Mouse (Mus musculus) G1E (cell line): ENCODE data around the gene Socs3. TPM values are rescaled to one million over a fixed set of nuclear protein-coding genes. Genes with fewer than 3 reads are reported as not detected.

ENCODE experiments used
- ATAC-seq: 2 replicates; pipeline ENCODE4 v1.8.0; 2016; ENCODE audit warnings: mild to moderate bottlenecking; ENCODE audit not compliant: insufficient number of reproducible peaks, poor library complexity, low FRiP score, severe bottlenecking; ENCODE audit errors: extremely low read depth
- DNase-seq: peaks from one replicate; pipeline ENCODE4 v3.0.0; 2012; ENCODE audit warnings: low spot score
- H3K27me3 ChIP-seq: 2 replicates; pipeline ENCODE4 v1.6.1; 2012; ENCODE audit warnings: mild to moderate bottlenecking, low read length, inconsistent platforms; ENCODE audit not compliant: insufficient read depth
- H3K36me3 ChIP-seq: replicated peaks from 2 replicates; pipeline ENCODE3; 2012; ENCODE audit warnings: mild to moderate bottlenecking, inconsistent platforms
- H3K4me1 ChIP-seq: 2 replicates; pipeline ENCODE4 v1.6.1; 2012; ENCODE audit warnings: low read depth, low read length, inconsistent platforms, mixed read lengths; ENCODE audit not compliant: insufficient read depth
- H3K4me3 ChIP-seq: 2 replicates; pipeline ENCODE4 v1.5.1; 2012; ENCODE audit warnings: low read depth, mild to moderate bottlenecking, inconsistent platforms, low read length, moderate library complexity, mixed read lengths
- H3K9me3 ChIP-seq: replicated peaks from 2 replicates; pipeline ENCODE4 v1.6.1; 2012; ENCODE audit warnings: inconsistent platforms
- CTCF ChIP-seq: IDR thresholded peaks from 2 replicates; pipeline ENCODE4 v1.5.1; 2012; ENCODE audit warnings: low read depth, low read length, inconsistent platforms, mixed read lengths
- GATA1 ChIP-seq: IDR thresholded peaks from 2 replicates; pipeline ENCODE4 v1.6.1; 2012; ENCODE audit warnings: borderline replicate concordance, low read length, inconsistent platforms, mixed read lengths
- GATA2 ChIP-seq: IDR thresholded peaks from 2 replicates; pipeline ENCODE4 v1.6.1; 2012; ENCODE audit warnings: low read depth, low read length, inconsistent platforms, borderline replicate concordance
- POLR2AphosphoS5 ChIP-seq: IDR thresholded peaks from 2 replicates; pipeline ENCODE4 v1.6.1; 2012; ENCODE audit warnings: low read depth, low read length, inconsistent platforms; ENCODE audit not compliant: insufficient replicate concordance
- TAL1 ChIP-seq: conservative IDR thresholded peaks from 2 replicates; pipeline ENCODE4 v1.6.1; 2012; ENCODE audit warnings: low read depth, low read length, inconsistent platforms, mixed read lengths
- polyA plus RNA-seq: library from polyadenylated mRNA; stranded (reverse); fragments of >175 nt; gene quantifications from 2 replicates; pipeline ENCODE4 v1.2.3, GENCODE M21; 2012
- total RNA-seq, 2 experiments: library from RNA; stranded (forward) in 1 of 2; stranded (reverse) in 1 of 2; fragments of 200-1000 nt in 1 of 2; fragments of >200 nt in 1 of 2; fragmentation: Nextera tagmentation in 1 of 2; gene quantifications; 2 replicates each; pipeline ENCODE4 v1.2.3; 2014 to 2017

Gene Socs3
- total and polyA plus RNA-seq, 3 experiments = 2.9 to 3.8 TPM; not detected in 1

- Histone ChIP-seq H3K4me1 (peaks cover 81% of the 10 kb centered on the region), H3K4me3 (peak overlapping the region; percentile 13; the same call in 1 of the 2 replicates), H3K36me3 (peaks cover 44% of the 10 kb centered on the region), H3K9me3 (no peaks in the 10 kb centered on the region), H3K27me3 (no peaks in the 10 kb centered on the region)
- TF ChIP-seq TAL1 = no peak
- no peak for TF ChIP-seq GATA2
- no peak for TF ChIP-seq POLR2AphosphoS5
- no peak for TF ChIP-seq CTCF
- TF ChIP-seq GATA1 = no peak
- DNase-seq = no peak
- no peak; the same call in 1 of the 2 replicates for ATAC-seq
Measured at GRCm38 (mm10) chr11:117989926-117990325, 20.1 kb upstream of the Socs3 start.

GRCm38 (mm10) chr11:117989241-117989640 is 19.4 kb upstream of the Socs3 start:
- H3K4me3 ChIP-seq = peak overlapping the region; percentile 18; the same call in 1 of the 2 replicates
- H3K9me3 ChIP-seq = no peaks in the 10 kb centered on the region
- peaks cover 38% of the 10 kb centered on the region for H3K36me3 ChIP-seq
- H3K27me3 ChIP-seq = no peaks in the 10 kb centered on the region
- TF ChIP-seq GATA1 (no peak), CTCF (no peak), POLR2AphosphoS5 (no peak), GATA2 (no peak), TAL1 (no peak)
- H3K4me1 ChIP-seq = peaks cover 74% of the 10 kb centered on the region
- no peak for ATAC-seq
- DNase-seq = no peak

GRCm38 (mm10) chr11:117987968-117988367 is 18.1 kb upstream of the Socs3 start:
- Histone ChIP-seq H3K4me1 (peaks cover 62% of the 10 kb centered on the region), H3K36me3 (peaks cover 28% of the 10 kb centered on the region), H3K27me3 (peaks cover 8% of the 10 kb centered on the region), H3K4me3 (peak overlapping the region; percentile 95), H3K9me3 (no peaks in the 10 kb centered on the region)
- ATAC-seq (peak; percentile 78), DNase-seq (peak; percentile 77)
- no peak for TF ChIP-seq POLR2AphosphoS5
- 0 out of 2 replicates have a peak, but pooled peaks have one; percentile 35 for TF ChIP-seq TAL1

- DNase-seq = no peak
- no peaks in the 10 kb centered on the region for H3K9me3 ChIP-seq
- peak overlapping the region; percentile 95 for H3K4me3 ChIP-seq
- TF ChIP-seq POLR2AphosphoS5 (no peak), CTCF (no peak), GATA1 (no peak), GATA2 (no peak), TAL1 (no peak)
- peaks cover 18% of the 10 kb centered on the region for H3K36me3 ChIP-seq
- H3K27me3 ChIP-seq = peaks cover 18% of the 10 kb centered on the region
- peaks cover 52% of the 10 kb centered on the region for H3K4me1 ChIP-seq
- no peak for ATAC-seq
Measured at GRCm38 (mm10) chr11:117987032-117987451, 17.2 kb upstream of the Socs3 start.

- Histone ChIP-seq H3K27me3 (peaks cover 22% of the 10 kb centered on the region), H3K36me3 (peaks cover 12% of the 10 kb centered on the region), H3K9me3 (no peaks in the 10 kb centered on the region), H3K4me3 (peak within 1 kb of the TSS; percentile 95), H3K4me1 (peaks cover 46% of the 10 kb centered on the region)
- peak; percentile 47 for ATAC-seq
- no peak for TF ChIP-seq GATA1
- no peak for TF ChIP-seq TAL1
- no peak for TF ChIP-seq GATA2
- TF ChIP-seq POLR2AphosphoS5 = no peak
- TF ChIP-seq CTCF = no peak
- peak; percentile 59 for DNase-seq
Measured at GRCm38 (mm10) chr11:117986126-117987031, 16.5 kb upstream of the Socs3 start, which contains the start of gene Pgs1. Gene Pgs1, plus strand, starts transcription at chr11:117986292.

GRCm38 (mm10) chr11:117983770-117984169 is 13.9 kb upstream of the Socs3 start:
- no peak for TF ChIP-seq CTCF
- TF ChIP-seq POLR2AphosphoS5 = no peak
- no peak for TF ChIP-seq TAL1
- TF ChIP-seq GATA2 = no peak
- TF ChIP-seq GATA1 = no peak
- Histone ChIP-seq H3K4me1 (peaks cover 21% of the 10 kb centered on the region), H3K36me3 (no peaks in the 10 kb centered on the region), H3K4me3 (no peak overlapping the region), H3K9me3 (no peaks in the 10 kb centered on the region), H3K27me3 (peaks cover 45% of the 10 kb centered on the region)
- DNase-seq = no peak
- no peak for ATAC-seq
